Mouse (Mus musculus): ENCODE data around the gene Asap2. TPM values are rescaled to one million over a fixed set of nuclear protein-coding genes. Genes with fewer than 3 reads are reported as not detected.

Asap2 gene
- total RNA-seq, 2 experiments from 2014 or later: 10.5 to 10.9 TPM

- intact Hi-C loops (cut with DNase I): no loop called here
- no peak for DNase-seq
Observed at GRCm38 (mm10) chr12:21241965-21242364, 251.7 kb downstream of the Asap2 start.

- intact Hi-C loops (cut with DNase I): no loop called here
- no peak for DNase-seq
Observed at GRCm38 (mm10) chr12:21244375-21244960, 254.2 kb downstream of the Asap2 start.

- intact Hi-C loops (cut with DNase I): no loop called here
- DNase-seq: no peak
Observed at GRCm38 (mm10) chr12:21247711-21248392, 257.6 kb downstream of the Asap2 start.

GRCm38 (mm10) chr12:21260494-21261256, 270.4 kb downstream of the Asap2 start:
- DNase-seq: no peak
- intact Hi-C loops (cut with DNase I): no loop called here

GRCm38 (mm10) chr12:21261521-21261920, 271.3 kb downstream of the Asap2 start:
- no peak for DNase-seq
- intact Hi-C loops (cut with DNase I): no loop called here

- no peak for DNase-seq
- intact Hi-C loops (cut with DNase I): loop anchor here (2.0 kb wide), 1 partner anchor 32 kb away; no protein-coding TSS in a partner anchor
Observed at GRCm38 (mm10) chr12:21263256-21263655, 273.0 kb downstream of the Asap2 start.

- peak; percentile 53 to 63 for DNase-seq
- intact Hi-C loops (cut with DNase I): no loop called here
Observed at GRCm38 (mm10) chr12:21264241-21264640, 274.0 kb downstream of the Asap2 start.

GRCm38 (mm10) chr12:21264970-21265369, 274.7 kb downstream of the Asap2 start:
- intact Hi-C loops (cut with DNase I): loop anchor here (5.0 kb wide), 1 partner anchor 188 kb away; no protein-coding TSS in a partner anchor

GRCm38 (mm10) chr12:21265501-21265900, 275.2 kb downstream of the Asap2 start:
- no peak for DNase-seq
- intact Hi-C loops (cut with DNase I): loop anchor here (5.0 kb wide), 1 partner anchor 188 kb away; no protein-coding TSS in a partner anchor

More at GRCm38 (mm10) chr12:21264970-21265369, 274.7 kb downstream of the Asap2 start:
- no peak for DNase-seq

GRCm38 (mm10) chr12:21265946-21266783, 275.9 kb downstream of the Asap2 start:
- intact Hi-C loops (cut with DNase I): loop anchor here (2.0 to 5.0 kb wide), 2 partner anchors 155 to 189 kb away; no protein-coding TSS in a partner anchor
- peak; percentile 49 to 61 for DNase-seq

- no peak for DNase-seq
- intact Hi-C loops (cut with DNase I): loop anchor here (2.0 to 5.0 kb wide), 2 partner anchors 156 to 189 kb away; no protein-coding TSS in a partner anchor
Observed at GRCm38 (mm10) chr12:21266784-21267098, 276.5 kb downstream of the Asap2 start.

- intact Hi-C loops (cut with DNase I): loop anchor here (5.0 kb wide), 1 partner anchor 191 kb away; no protein-coding TSS in a partner anchor
- no peak for DNase-seq
Observed at GRCm38 (mm10) chr12:21268083-21268616, 277.9 kb downstream of the Asap2 start.

GRCm38 (mm10) chr12:21274446-21274845, 284.2 kb downstream of the Asap2 start:
- intact Hi-C loops (cut with DNase I): no loop called here
- DNase-seq: no peak

GRCm38 (mm10) chr12:21277352-21277864, 287.1 kb downstream of the Asap2 start:
- intact Hi-C loops (cut with DNase I): no loop called here

GRCm38 (mm10) chr12:21284761-21285441, 294.6 kb downstream of the Asap2 start, which contains the start of gene Cpsf3:
Cpsf3 (plus strand) TSS chr12:21285391.
- intact Hi-C loops (cut with DNase I): no loop called here
- DNase-seq: no peak

More at GRCm38 (mm10) chr12:21277352-21277864, 287.1 kb downstream of the Asap2 start:
- no peak for DNase-seq

GRCm38 (mm10) chr12:21285508-21286242, 295.4 kb downstream of the Asap2 start:
- intact Hi-C loops (cut with DNase I): loop anchor here (2.0 kb wide), 2 partner anchors 31 to 131 kb away; partner anchors contain the start of genes Iah1 and Ywhaq

GRCm38 (mm10) chr12:21286243-21286622, 296.0 kb downstream of the Asap2 start, which contains the start of gene Itgb1bp1:
Itgb1bp1 (minus strand) TSS chr12:21286284.
- intact Hi-C loops (cut with DNase I): loop anchor here (2.0 kb wide), 2 partner anchors 31 to 131 kb away; partner anchors contain the start of genes Iah1 and Ywhaq
- peak in 1 of 2 experiments; percentile 99 for DNase-seq

More at GRCm38 (mm10) chr12:21285508-21286242, 295.4 kb downstream of the Asap2 start:
- peak in 1 of 2 experiments; percentile 99 for DNase-seq

All from heart, postnatal 36 days (tissue).